In the genomic region with DNA sequence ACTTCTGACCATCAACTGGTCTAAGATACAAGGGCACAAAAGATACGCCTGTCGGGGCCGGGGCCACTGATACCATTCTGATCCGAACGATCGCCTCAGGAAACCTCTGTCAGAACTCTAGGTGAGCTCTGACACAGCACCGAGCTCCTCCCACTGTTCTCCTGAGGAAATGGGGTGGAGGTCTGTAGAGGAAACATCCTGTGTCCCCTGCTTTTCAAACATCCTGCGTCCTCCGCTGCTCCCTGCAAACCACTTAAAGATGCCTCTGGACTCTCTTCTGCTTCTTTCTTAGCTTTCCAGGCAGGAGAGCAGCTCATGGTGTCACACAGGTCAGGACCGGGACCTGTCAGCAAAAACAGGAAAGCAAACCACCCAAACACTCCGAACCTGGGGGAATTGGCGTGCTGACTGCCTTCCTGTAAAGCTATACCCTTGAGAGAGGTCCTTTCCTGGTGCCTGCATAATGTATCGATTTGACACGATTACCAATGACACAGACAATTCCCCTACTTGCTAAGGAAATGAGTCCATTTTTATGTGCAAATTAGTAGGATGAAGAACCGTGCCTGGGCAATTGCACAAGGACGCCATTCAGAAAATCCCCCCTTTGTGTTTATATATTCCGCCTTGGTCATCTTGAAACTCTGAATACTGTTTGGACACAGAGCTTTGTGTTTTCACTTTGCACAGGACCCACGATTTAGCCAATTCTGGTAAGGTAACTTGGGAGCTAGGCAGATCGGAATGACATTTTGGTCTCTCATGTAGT, we compare ENCODE assay signal across 28 mouse cellular contexts. TPM values are rescaled to one million over a fixed set of nuclear protein-coding genes. Genes with fewer than 3 reads are reported as not detected.
DNase-seq lines count a peak whose midpoint lies in the region; ATAC-seq lines count a peak whose summit lies in the region.
"Had no signal": no experiment of that assay in that cellular context is flagged by ENCODE, and none has a peak within 500 bp of the region (broad histone marks: within the 10 kb centered on the region; RNA-seq: fewer than 3 reads in every experiment).

No protein-coding gene starts in this region.

- ATAC-seq in hindbrain, embryonic 15.5 days (ENCODE audit: low FRiP score, low read depth): no peak
- no peak for ATAC-seq in megakaryocyte-erythroid progenitor cell, adult 5-6 weeks (replicated peaks; ENCODE audit: low FRiP score, low TSS enrichment, poor library complexity, severe bottlenecking)
- ATAC-seq: forebrain, embryonic 15.5 days had no signal

- no peaks in the 10 kb centered on the region for H3K9me3 ChIP-seq in hindbrain, embryonic 15.5 days
- no peaks in the 10 kb centered on the region for H3K9me3 ChIP-seq in hindbrain, embryonic 10.5 days
- H3K9me3 ChIP-seq: embryonic facial prominence, embryonic 13.5 days; forebrain, embryonic 10.5 days; forebrain, embryonic 15.5 days; G1E; hindbrain, embryonic 13.5 days; limb, embryonic 12.5 days; liver, embryonic 15.5 days; midbrain, embryonic 12.5 days; stomach, embryonic 15.5 days had no signal

- H3K36me3 ChIP-seq in hindbrain, embryonic 15.5 days: no peaks in the 10 kb centered on the region
- H3K36me3 ChIP-seq in hindbrain, embryonic 10.5 days: no peaks in the 10 kb centered on the region
- H3K36me3 ChIP-seq: embryonic facial prominence, embryonic 13.5 days; forebrain, embryonic 10.5 days; forebrain, embryonic 15.5 days; G1E; hindbrain, embryonic 13.5 days; limb, embryonic 12.5 days; liver, embryonic 15.5 days; midbrain, embryonic 12.5 days; stomach, embryonic 15.5 days had no signal

- H3K4me3 ChIP-seq in hindbrain, embryonic 15.5 days: no peak overlapping the region
- no peak overlapping the region for H3K4me3 ChIP-seq in hindbrain, embryonic 10.5 days
- no peak overlapping the region for H3K4me3 ChIP-seq in brown adipose tissue, adult 24 weeks (ENCODE audit: insufficient read depth, low read depth, low read length)
- H3K4me3 ChIP-seq: embryonic facial prominence, embryonic 13.5 days; forebrain, embryonic 10.5 days; forebrain, embryonic 15.5 days; hindbrain, embryonic 13.5 days; limb, embryonic 12.5 days; liver, embryonic 15.5 days; midbrain, embryonic 12.5 days; stomach, embryonic 15.5 days had no signal

- no peaks in the 10 kb centered on the region for H3K27me3 ChIP-seq in hindbrain, embryonic 15.5 days
- no peaks in the 10 kb centered on the region for H3K27me3 ChIP-seq in hindbrain, embryonic 10.5 days (ENCODE audit: insufficient read depth, poor library complexity, severe bottlenecking)
- H3K27me3 ChIP-seq: forebrain, embryonic 15.5 days; liver, embryonic 15.5 days; midbrain, embryonic 12.5 days; stomach, embryonic 15.5 days had no signal

- H3K27ac ChIP-seq in hindbrain, embryonic 15.5 days (replicated peaks): 0 out of 2 replicates have a peak overlapping the region, but pooled peaks have one; percentile 4
- no peak overlapping the region for H3K27ac ChIP-seq in hindbrain, embryonic 10.5 days
- H3K27ac ChIP-seq in brown adipose tissue, adult 24 weeks (replicated peaks; ENCODE audit: low read depth, low read length): peak overlapping the region; percentile 59; the same call in 1 of the 2 replicates
- H3K27ac ChIP-seq: embryonic facial prominence, embryonic 13.5 days; forebrain, embryonic 10.5 days; forebrain, embryonic 15.5 days; hindbrain, embryonic 13.5 days; kidney, postnatal 0 days; limb, embryonic 12.5 days; liver, embryonic 15.5 days; midbrain, embryonic 12.5 days; stomach, embryonic 15.5 days had no signal

- DNase-seq in hindbrain, embryonic 10.5 days (ENCODE audit: low spot score): no peak
- peak; percentile 8 for DNase-seq in retina, postnatal 1 day
- no peak for DNase-seq in retina, embryonic 14.5 days (ENCODE audit: low spot score)
- no peak for DNase-seq in left cerebral cortex, postnatal 14 days (ENCODE audit: low spot score in 2 of 2)
- DNase-seq: adrenal gland, postnatal 14 days; cerebellum, adult 11-12 months; cerebellum, adult 9-11 months; gastrocnemius, postnatal 25 days; heart, postnatal 36 days; kidney, adult 2 months; kidney, postnatal 4 days; lung, embryonic 14.5 days; right cerebral cortex, postnatal 25 days; thymus, postnatal 14 days had no signal

- H3K9ac ChIP-seq in hindbrain, embryonic 15.5 days: no peak overlapping the region
- H3K9ac ChIP-seq: embryonic facial prominence, embryonic 13.5 days; forebrain, embryonic 15.5 days; hindbrain, embryonic 13.5 days; limb, embryonic 12.5 days; liver, embryonic 15.5 days; lung, embryonic 14.5 days; midbrain, embryonic 12.5 days; stomach, embryonic 15.5 days had no signal

- 59% methylated on average over 19 of the region's 19 CpGs for WGBS in hindbrain, embryonic 15.5 days
- WGBS in hindbrain, embryonic 10.5 days: 68% methylated on average over 19 of the region's 19 CpGs

- intact Hi-C loops in left cerebral cortex, postnatal 14 days (cut with DNase I): loop anchor here (10.0 kb wide), 1 partner anchor 766 kb away; no protein-coding TSS in a partner anchor

- no peak overlapping the region for H3K4me2 ChIP-seq in hindbrain, embryonic 15.5 days
- H3K4me2 ChIP-seq: embryonic facial prominence, embryonic 13.5 days; forebrain, embryonic 15.5 days; hindbrain, embryonic 13.5 days; limb, embryonic 12.5 days; liver, embryonic 15.5 days; lung, embryonic 14.5 days; midbrain, embryonic 12.5 days; stomach, embryonic 15.5 days had no signal

- H3K4me1 ChIP-seq in hindbrain, embryonic 15.5 days (replicated peaks): peaks cover 7% of the 10 kb centered on the region; the same call in 1 of the 2 replicates
- H3K4me1 ChIP-seq in hindbrain, embryonic 10.5 days (replicated peaks): peaks cover 7% of the 10 kb centered on the region; the same call in 1 of the 2 replicates
- peaks cover 12% of the 10 kb centered on the region; the same call in 1 of the 2 replicates for H3K4me1 ChIP-seq in brown adipose tissue, adult 24 weeks (ENCODE audit: control insufficient read depth, insufficient read depth, insufficient read length, low read length)
- H3K4me1 ChIP-seq: embryonic facial prominence, embryonic 13.5 days; forebrain, embryonic 15.5 days; limb, embryonic 12.5 days; liver, embryonic 15.5 days had no signal

RNA-seq across cellular contexts. Expression of a gene that starts 58.4 kb away (rescaled TPM):
- polyA plus RNA-seq in hindbrain, embryonic 15.5 days (2015; fragmentation: Nextera tagmentation; extraction: Ambion mirVana): 0.08 and 0.09 TPM in 2 replicates
- polyA plus RNA-seq in hindbrain, embryonic 10.5 days (2016; fragmentation: Nextera tagmentation; extraction: Ambion mirVana): 0.20 and 0.40 TPM in 2 replicates
- 3.1 and 3.3 TPM in 2 replicates for polyA plus RNA-seq in brown adipose tissue, adult 24 weeks (2012; ENCODE audit: insufficient read depth, insufficient read length, missing spikeins)
- under 1 TPM; 0.13 to 0.31 TPM for total RNA-seq in left cerebral cortex, postnatal 14 days (2021)
- total RNA-seq in megakaryocyte-erythroid progenitor cell, adult 5-6 weeks (2014; fragmentation: Nextera tagmentation): not detected in 2 replicates
- total RNA-seq in megakaryocyte-erythroid progenitor cell, adult 5-6 weeks (2017): not detected in 2 replicates
- total RNA-seq: common myeloid progenitor, adult 5-6 weeks had no signal
- polyA plus RNA-seq: G1E had no signal
